Mouse (Mus musculus): ENCODE results near the gene Olfr32. TPM values are rescaled to one million over a fixed set of nuclear protein-coding genes. Genes with fewer than 3 reads are reported as not detected.
"Not testable (repeated sequence)": the region's sequence is repeated elsewhere in the genome, so short reads cannot be mapped to it uniquely, and the experiment has no call there.

Olfr32 gene
- not detected for total RNA-seq (2021)

GRCm38 (mm10) chr2:90142196-90142595 lies at the start of gene Olfr32:
Gene Olfr32 (minus strand): TSS chr2:90142296.
- intact Hi-C loops (cut with DNase I), result no loop called here
- DNase-seq, result no peak

- DNase-seq; intact Hi-C loops (cut with DNase I): not testable (repeated sequence)
These were observed 45.0 kb upstream of the Olfr32 start for GRCm38 (mm10) chr2:90187082-90187481.

GRCm38 (mm10) chr2:90186082-90186481 lies 44.0 kb upstream of the Olfr32 start:
- intact Hi-C loops (cut with DNase I); DNase-seq: not testable (repeated sequence)

GRCm38 (mm10) chr2:90153916-90154315 lies 11.8 kb upstream of the Olfr32 start:
- DNase-seq, result peak; percentile 9
- intact Hi-C loops (cut with DNase I), result no loop called here

- no peak for DNase-seq
- intact Hi-C loops (cut with DNase I), result no loop called here
These were observed 10.9 kb upstream of the Olfr32 start, which contains the start of gene Olfr1270 for GRCm38 (mm10) chr2:90152991-90153390. Gene Olfr1270 (minus strand): TSS chr2:90153091.

- intact Hi-C loops (cut with DNase I), result no loop called here
- no peak for DNase-seq
These were observed 20.8 kb downstream of the Olfr32 start, which contains the start of gene Olfr1269 for GRCm38 (mm10) chr2:90121312-90121711. Gene Olfr1269 (minus strand): TSS chr2:90121412.

Other genes starting within 250 kb of the Olfr32 start
- gene Olfr1258, start 215.0 kb downstream of the Olfr32 start, total RNA-seq (2021), result not detected
- gene Olfr1259, start 193.6 kb downstream of the Olfr32 start, total RNA-seq (2021), result not detected
- not detected for gene Olfr1260, start 168.0 kb downstream of the Olfr32 start, total RNA-seq (2021)
- gene Olfr1261, start 151.1 kb downstream of the Olfr32 start, total RNA-seq (2021), result under 1 TPM in 1 of 2 experiments, not detected in 1; 0.12 TPM
- not detected for gene Olfr1262, start 142.2 kb downstream of the Olfr32 start, total RNA-seq (2021)
- not detected for gene Olfr1263, start 130.2 kb downstream of the Olfr32 start, total RNA-seq (2021)
- gene Olfr1264, start 116.7 kb downstream of the Olfr32 start, total RNA-seq (2021), result not detected
- under 1 TPM in 1 of 2 experiments, not detected in 1; 0.06 TPM for gene Olfr1265, start 107.0 kb downstream of the Olfr32 start, total RNA-seq (2021)
- not detected for gene Olfr140, start 78.7 kb downstream of the Olfr32 start, total RNA-seq (2021)
- not detected for gene Olfr1269, start 20.9 kb downstream of the Olfr32 start, total RNA-seq (2021)
- not detected for gene Olfr1270, start 10.8 kb upstream of the Olfr32 start, total RNA-seq (2021)
- gene Olfr1506, start 82.2 kb upstream of the Olfr32 start, total RNA-seq (2021), result under 1 TPM in 1 of 2 experiments, not detected in 1; 0.32 TPM
- not detected for gene Olfr142, start 115.3 kb upstream of the Olfr32 start, total RNA-seq (2021)
- gene Olfr1271, start 128.7 kb upstream of the Olfr32 start, total RNA-seq (2021), result not detected
- not detected for gene Olfr1272, start 150.5 kb upstream of the Olfr32 start, total RNA-seq (2021)
- gene Gm13769, start 179.9 kb upstream of the Olfr32 start, total RNA-seq (2021), result under 1 TPM in 1 of 2 experiments, not detected in 1; 0.24 TPM

Measured in left cerebral cortex, postnatal 4 days (tissue).